Mouse (Mus musculus) E14TG2a.4 (cell line): ENCODE results near the gene Tesk2.

ENCODE experiments used
- CTCF ChIP-seq: conservative IDR thresholded peaks from 2 replicates; pipeline ENCODE4 v1.5.1; 2014; ENCODE audit warnings: low read length
- NANOG ChIP-seq: IDR thresholded peaks from 2 replicates; pipeline ENCODE4 v1.6.1; 2014; ENCODE audit warnings: borderline replicate concordance, low read length, mixed read lengths

GRCm38 (mm10) chr4:116710154-116710553, 10.6 kb upstream of the Tesk2 start:
- TF ChIP-seq CTCF = no peak
- TF ChIP-seq NANOG = no peak
